Mouse (Mus musculus): ENCODE data around the gene Tmem38b. TPM values are rescaled to one million over a fixed set of nuclear protein-coding genes. Genes with fewer than 3 reads are reported as not detected.

Tmem38b gene
- total and polyA plus RNA-seq, 2 experiments from 2014 or later: 2.0 to 10.4 TPM

DNA sequence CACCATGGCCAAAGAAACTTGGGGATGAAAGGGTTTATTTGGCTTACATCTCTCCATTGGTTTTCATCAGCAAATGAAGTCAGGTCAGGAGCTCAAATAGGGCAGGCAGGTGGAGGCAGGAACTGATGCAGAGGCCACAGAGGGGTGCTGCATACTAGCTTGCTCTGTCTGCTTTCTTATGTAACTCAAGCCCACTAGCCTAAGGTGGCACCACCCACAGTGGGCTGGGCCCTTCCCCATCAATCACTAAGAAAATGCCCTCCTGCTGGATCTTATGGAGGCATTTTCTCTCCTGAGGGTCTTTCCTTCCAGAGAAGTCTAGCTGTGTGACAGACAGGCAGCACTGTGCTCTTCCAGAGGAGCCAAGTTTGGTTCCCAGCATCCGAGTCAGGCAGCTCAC lies 27.5 kb downstream of the Tmem38b start:
- no peaks in the 10 kb centered on the region for H3K9me3 ChIP-seq (replicated peaks; ENCODE audit: control insufficient read depth, low read length)
- H3K4me1 ChIP-seq (ENCODE audit: control insufficient read depth, insufficient read depth): no peaks in the 10 kb centered on the region
- 95% methylated on average over 1 of the region's 1 CpGs for WGBS
- DNase-seq (ENCODE audit: low spot score): no peak
- no peak overlapping the region for H3K27ac ChIP-seq (ENCODE audit: low read depth)
- no peak overlapping the region for H3K4me3 ChIP-seq (ENCODE audit: low read depth, low read length)
- no peaks in the 10 kb centered on the region for H3K27me3 ChIP-seq (ENCODE audit: control insufficient read depth, insufficient read depth, low read length)
- 0 out of 2 replicates have a peak, but pooled peaks cover 9% of the 10 kb centered on the region for H3K36me3 ChIP-seq (replicated peaks; ENCODE audit: control insufficient read depth, insufficient read depth, low read length)
- ATAC-seq (ENCODE audit: insufficient read depth, low read depth): no peak
- TF ChIP-seq CTCF (IDR thresholded peaks at IDR 0.05; ENCODE audit: low read depth) (no peak), EP300 (IDR thresholded peaks at IDR 0.05; ENCODE audit: low read depth) (no peak)
- H3K4me2 ChIP-seq (ENCODE audit: low read depth, low read length): no peak overlapping the region
- no peak overlapping the region for H3K9ac ChIP-seq (replicated peaks; ENCODE audit: low read depth, low read length)

DNA sequence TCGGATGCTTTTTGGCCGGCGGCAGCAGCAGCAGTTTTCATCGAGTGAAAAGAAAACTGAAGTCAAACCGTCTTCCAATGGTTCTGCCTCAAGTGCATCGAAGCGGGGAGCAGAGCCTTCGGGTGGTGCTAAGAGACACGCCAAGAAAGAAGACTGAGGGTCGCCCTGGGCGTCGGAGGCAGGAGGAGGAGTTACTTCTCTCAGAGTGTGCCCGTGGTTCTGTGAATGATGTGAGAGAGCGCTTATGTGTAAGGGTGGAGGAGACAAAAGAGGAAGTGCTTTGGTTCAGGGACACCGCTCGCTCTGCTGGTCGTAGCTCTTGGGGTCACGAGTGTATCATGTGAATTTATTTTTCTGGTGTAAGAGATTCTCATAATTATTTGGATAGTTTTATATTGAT lies 34.1 kb downstream of the Tmem38b start:
- TF ChIP-seq EP300 (IDR thresholded peaks at IDR 0.05; ENCODE audit: low read depth): no peak
- TF ChIP-seq CTCF (IDR thresholded peaks at IDR 0.05; ENCODE audit: low read depth): no peak
- Histone ChIP-seq H3K4me1 (ENCODE audit: control insufficient read depth, insufficient read depth) (no peaks in the 10 kb centered on the region), H3K9ac (replicated peaks; ENCODE audit: low read depth, low read length) (no peak overlapping the region), H3K27me3 (ENCODE audit: control insufficient read depth, insufficient read depth, low read length) (no peaks in the 10 kb centered on the region), H3K4me3 (ENCODE audit: low read depth, low read length) (no peak overlapping the region), H3K9me3 (replicated peaks; ENCODE audit: control insufficient read depth, low read length) (no peaks in the 10 kb centered on the region), H3K27ac (ENCODE audit: low read depth) (no peak overlapping the region), H3K36me3 (replicated peaks; ENCODE audit: control insufficient read depth, insufficient read depth, low read length) (peaks cover 4% of the 10 kb centered on the region), H3K4me2 (ENCODE audit: low read depth, low read length) (no peak overlapping the region)
- WGBS: 67% methylated on average over 18 of the region's 18 CpGs
- DNase-seq (ENCODE audit: low spot score) (no peak), ATAC-seq (ENCODE audit: insufficient read depth, low read depth) (no peak)

DNA sequence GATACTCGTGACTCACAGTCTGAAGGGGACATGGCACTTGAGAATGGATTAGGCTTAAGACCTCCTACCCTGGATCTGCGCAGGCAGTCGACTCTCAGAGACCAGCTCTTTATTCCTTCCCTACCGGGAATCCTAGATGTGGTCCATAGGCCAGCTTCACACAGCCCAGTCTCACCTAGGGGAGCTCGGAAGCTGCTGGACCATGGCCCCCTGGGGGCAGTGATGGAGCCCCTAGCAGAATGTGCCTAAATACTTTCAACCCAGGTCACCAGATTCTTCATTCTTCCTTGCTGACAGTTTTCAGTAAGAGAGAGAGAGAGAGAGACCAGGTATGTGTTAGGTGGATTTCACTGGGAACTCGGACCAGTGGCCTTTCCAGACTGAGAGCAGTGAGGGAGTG lies 36.3 kb downstream of the Tmem38b start:
- Histone ChIP-seq H3K4me2 (ENCODE audit: low read depth, low read length) (no peak overlapping the region), H3K27ac (ENCODE audit: low read depth) (no peak overlapping the region), H3K4me1 (ENCODE audit: control insufficient read depth, insufficient read depth) (no peaks in the 10 kb centered on the region), H3K4me3 (ENCODE audit: low read depth, low read length) (no peak overlapping the region), H3K36me3 (replicated peaks; ENCODE audit: control insufficient read depth, insufficient read depth, low read length) (peaks cover 4% of the 10 kb centered on the region), H3K9ac (replicated peaks; ENCODE audit: low read depth, low read length) (no peak overlapping the region), H3K9me3 (replicated peaks; ENCODE audit: control insufficient read depth, low read length) (no peaks in the 10 kb centered on the region), H3K27me3 (ENCODE audit: control insufficient read depth, insufficient read depth, low read length) (no peaks in the 10 kb centered on the region)
- ATAC-seq (ENCODE audit: insufficient read depth, low read depth) (no peak), DNase-seq (ENCODE audit: low spot score) (no peak)
- 78% methylated on average over 6 of the region's 6 CpGs for WGBS
- TF ChIP-seq EP300 (IDR thresholded peaks at IDR 0.05; ENCODE audit: low read depth) (no peak), CTCF (IDR thresholded peaks at IDR 0.05; ENCODE audit: low read depth) (no peak)

DNA sequence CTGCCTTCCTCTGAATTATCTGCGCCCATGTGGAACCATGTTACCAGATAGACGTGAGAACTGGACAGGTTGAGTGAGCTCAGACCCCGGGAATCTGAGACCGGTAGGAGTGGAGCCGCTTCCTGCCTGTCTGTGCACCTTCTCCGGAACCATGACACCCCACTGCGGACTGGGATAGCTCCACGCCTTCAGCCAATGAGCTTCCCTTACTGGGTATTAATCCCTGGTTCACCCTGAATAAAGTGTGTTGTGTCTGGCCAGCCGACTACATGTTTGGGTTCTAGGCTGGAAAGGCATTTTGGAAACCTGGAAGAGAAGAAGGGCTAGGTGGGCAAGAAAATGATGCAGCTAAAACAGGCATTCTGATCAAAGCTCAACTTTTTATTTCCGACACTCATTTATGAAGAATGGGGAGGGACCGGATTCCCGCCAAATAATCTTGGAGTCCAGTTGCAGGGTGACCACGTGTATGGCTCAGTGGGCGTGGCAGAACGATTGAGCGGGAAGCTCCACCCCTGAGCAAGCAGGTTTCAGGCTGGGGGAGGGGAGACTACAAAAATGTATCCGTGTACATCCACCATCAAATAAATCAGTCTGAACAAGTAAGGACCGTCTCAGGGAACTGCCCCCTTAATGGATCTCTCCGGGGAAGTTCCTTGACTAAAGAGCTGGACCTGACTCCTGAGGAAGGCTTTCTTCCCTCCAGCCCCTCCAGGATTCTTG lies 38.4 kb downstream of the Tmem38b start:
- ATAC-seq (ENCODE audit: insufficient read depth, low read depth): no peak
- Histone ChIP-seq H3K9ac (replicated peaks; ENCODE audit: low read depth, low read length) (no peak overlapping the region), H3K36me3 (replicated peaks; ENCODE audit: control insufficient read depth, insufficient read depth, low read length) (peaks cover 4% of the 10 kb centered on the region), H3K9me3 (replicated peaks; ENCODE audit: control insufficient read depth, low read length) (no peaks in the 10 kb centered on the region), H3K4me1 (ENCODE audit: control insufficient read depth, insufficient read depth) (no peaks in the 10 kb centered on the region), H3K27ac (ENCODE audit: low read depth) (no peak overlapping the region), H3K4me3 (ENCODE audit: low read depth, low read length) (no peak overlapping the region), H3K4me2 (ENCODE audit: low read depth, low read length) (no peak overlapping the region), H3K27me3 (ENCODE audit: control insufficient read depth, insufficient read depth, low read length) (no peaks in the 10 kb centered on the region)
- 86% methylated on average over 19 of the region's 19 CpGs for WGBS
- no peak for DNase-seq (ENCODE audit: low spot score)
- TF ChIP-seq EP300 (IDR thresholded peaks at IDR 0.05; ENCODE audit: low read depth) (no peak), CTCF (IDR thresholded peaks at IDR 0.05; ENCODE audit: low read depth) (no peak)

DNA sequence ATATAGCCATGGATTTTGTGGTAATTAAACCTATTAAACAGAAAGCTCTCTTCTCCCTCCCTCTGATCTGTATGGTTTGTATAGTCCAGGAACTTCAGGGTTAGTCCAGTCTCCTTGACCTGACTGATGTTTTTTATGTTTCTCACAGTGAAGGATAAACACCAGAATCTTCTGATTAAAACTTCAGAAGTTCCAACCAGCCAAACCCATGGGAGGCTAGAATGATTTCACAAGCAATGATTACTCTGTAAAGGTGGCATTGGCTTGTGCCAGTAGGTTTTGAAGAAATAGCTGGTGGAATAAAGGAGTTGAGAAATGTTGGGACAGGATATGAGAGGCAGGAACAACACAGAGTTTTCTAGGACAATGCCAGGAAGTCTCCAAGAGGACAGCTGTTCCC lies 40.6 kb downstream of the Tmem38b start:
- Histone ChIP-seq H3K4me3 (ENCODE audit: low read depth, low read length) (no peak overlapping the region), H3K9ac (replicated peaks; ENCODE audit: low read depth, low read length) (no peak overlapping the region), H3K27me3 (ENCODE audit: control insufficient read depth, insufficient read depth, low read length) (no peaks in the 10 kb centered on the region), H3K4me2 (ENCODE audit: low read depth, low read length) (no peak overlapping the region), H3K27ac (ENCODE audit: low read depth) (no peak overlapping the region), H3K36me3 (replicated peaks; ENCODE audit: control insufficient read depth, insufficient read depth, low read length) (no peaks in the 10 kb centered on the region), H3K4me1 (ENCODE audit: control insufficient read depth, insufficient read depth) (no peaks in the 10 kb centered on the region), H3K9me3 (replicated peaks; ENCODE audit: control insufficient read depth, low read length) (peaks cover 4% of the 10 kb centered on the region; the same call in 1 of the 2 replicates)
- TF ChIP-seq CTCF (IDR thresholded peaks at IDR 0.05; ENCODE audit: low read depth): no peak
- TF ChIP-seq EP300 (IDR thresholded peaks at IDR 0.05; ENCODE audit: low read depth): no peak
- no peak for ATAC-seq (ENCODE audit: insufficient read depth, low read depth)
- no peak for DNase-seq (ENCODE audit: low spot score)
